Mouse (Mus musculus) embryonic facial prominence, embryonic 14.5 days (tissue): ENCODE measurements around the gene Foxg1. TPM values are rescaled to one million over a fixed set of nuclear protein-coding genes. Genes with fewer than 3 reads are reported as not detected.

Experiments used
- ATAC-seq: fragments of 200-750 bp; cut with Nextera tagmentation; 2 replicates; pipeline ENCODE4 v1.8.0; 2017; ENCODE audit warnings: low read depth, moderate number of reproducible peaks, moderate TSS enrichment
- DNase-seq: peaks from one replicate; pipeline ENCODE4 v3.0.0-alpha.2; 2015; ENCODE audit warnings: low spot score
- H3K27ac ChIP-seq: fragments of 300-500 bp; sonication (generic); replicated peaks from 2 replicates; pipeline ENCODE4 v1.5.1; 2014; ENCODE audit warnings: low read depth, mild to moderate bottlenecking, low read length, moderate library complexity
- H3K27me3 ChIP-seq: fragments of 300-500 bp; sonication (generic); replicated peaks from 2 replicates; pipeline ENCODE4 v1.6.1; 2014; ENCODE audit warnings: low read length; ENCODE audit not compliant: control insufficient read depth, insufficient read depth
- H3K36me3 ChIP-seq: fragments of 300-500 bp; sonication (generic); 2 replicates; pipeline ENCODE4 v1.6.1; 2014; ENCODE audit warnings: low read length, mixed read lengths; ENCODE audit not compliant: control insufficient read depth, insufficient read depth
- H3K4me1 ChIP-seq: fragments of 300-500 bp; sonication (generic); 2 replicates; pipeline ENCODE4 v1.6.1; 2014; ENCODE audit warnings: antibody characterized with exemption, low read length; ENCODE audit not compliant: control insufficient read depth, insufficient read depth
- H3K4me2 ChIP-seq: fragments of 300-500 bp; sonication (generic); 2 replicates; pipeline ENCODE4 v1.6.1; 2014; ENCODE audit warnings: low read depth, mild to moderate bottlenecking, low read length, moderate library complexity, mixed read lengths
- H3K4me3 ChIP-seq: fragments of 300-500 bp; sonication (generic); 2 replicates; pipeline ENCODE4 v1.5.1; 2014; ENCODE audit warnings: low read depth, mild to moderate bottlenecking, low read length
- H3K9ac ChIP-seq: fragments of 300-500 bp; sonication (generic); 2 replicates; pipeline ENCODE4 v1.6.1; 2014; ENCODE audit warnings: low read depth, mild to moderate bottlenecking, low read length, moderate library complexity, mixed read lengths
- H3K9me3 ChIP-seq: fragments of 300-500 bp; sonication (generic); 2 replicates; pipeline ENCODE4 v1.6.1; 2016; ENCODE audit warnings: low read length; ENCODE audit not compliant: control insufficient read depth
- WGBS: fragments of 180-500 bp; shearing (Covaris S2); extraction: QIAGEN DNeasy Blood & Tissue Kit; methylation state at CpG from one replicate; pipeline ENCODE4 v1.1.7; 2014; 5-methylcytosine and 5-hydroxymethylcytosine counted together
- polyA plus RNA-seq: library from polyadenylated mRNA; unstranded; fragments of >200 nt; fragmentation: Nextera tagmentation; extraction: Ambion mirVana; gene quantifications from 2 replicates; pipeline ENCODE4 v1.2.1, GENCODE M21; 2014

Gene Foxg1
- polyA plus RNA-seq, 1 experiment from 2014 or later = 0.81 TPM

GRCm38 (mm10) chr12:49409833-49410232 is 27.4 kb downstream of the Foxg1 start:
- DNase-seq (no peak), ATAC-seq (no peak)
- Histone ChIP-seq H3K27me3 (peaks cover 11% of the 10 kb centered on the region), H3K9me3 (no peaks in the 10 kb centered on the region), H3K4me1 (no peaks in the 10 kb centered on the region), H3K4me2 (no peak overlapping the region), H3K9ac (no peak overlapping the region), H3K27ac (no peak overlapping the region), H3K4me3 (no peak overlapping the region), H3K36me3 (no peaks in the 10 kb centered on the region)
- 74% methylated on average over 2 of the region's 2 CpGs for WGBS

GRCm38 (mm10) chr12:49417963-49418362 is 35.5 kb downstream of the Foxg1 start:
- Histone ChIP-seq H3K27me3 (no peaks in the 10 kb centered on the region), H3K27ac (no peak overlapping the region), H3K9me3 (no peaks in the 10 kb centered on the region), H3K9ac (no peak overlapping the region), H3K36me3 (no peaks in the 10 kb centered on the region), H3K4me2 (no peak overlapping the region), H3K4me3 (no peak overlapping the region), H3K4me1 (no peaks in the 10 kb centered on the region)
- no peak for DNase-seq
- 54% methylated on average over 3 of the region's 3 CpGs for WGBS
- peak; percentile 84 for ATAC-seq

Other genes starting within 250 kb of the Foxg1 start
- not detected in 2 replicates for gene Gm43517, start 2.5 kb downstream of the Foxg1 start, polyA plus RNA-seq